Mouse (Mus musculus) heart, embryonic 11.5 days (tissue): Measurements from ENCODE around the gene Epha10. TPM values are rescaled to one million over a fixed set of nuclear protein-coding genes. Genes with fewer than 3 reads are reported as not detected.

Experiments
- ATAC-seq: fragments of 200-750 bp; cut with Nextera tagmentation; replicated peaks from 2 replicates; pipeline ENCODE4 v1.8.0; 2017; ENCODE audit warnings: moderate library complexity; ENCODE audit not compliant: insufficient number of reproducible peaks, low FRiP score, low TSS enrichment
- H3K27ac ChIP-seq: fragments of 300-500 bp; sonication (generic); 2 replicates; pipeline ENCODE4 v1.5.1; 2014; ENCODE audit warnings: mild to moderate bottlenecking, low read depth, low read length
- H3K27me3 ChIP-seq: fragments of 300-500 bp; sonication (generic); 2 replicates; pipeline ENCODE4 v1.6.1; 2014; ENCODE audit warnings: mild to moderate bottlenecking, low read length, mixed read lengths; ENCODE audit not compliant: control insufficient read depth, insufficient read depth
- H3K36me3 ChIP-seq: fragments of 300-500 bp; sonication (generic); 2 replicates; pipeline ENCODE4 v1.6.1; 2014; ENCODE audit warnings: mild to moderate bottlenecking, low read length, moderate library complexity, mixed read lengths; ENCODE audit not compliant: control insufficient read depth, insufficient read depth
- H3K4me1 ChIP-seq: fragments of 300-500 bp; sonication (generic); 2 replicates; pipeline ENCODE4 v1.6.1; 2014; ENCODE audit warnings: low read length; ENCODE audit not compliant: control insufficient read depth, insufficient read depth
- H3K4me2 ChIP-seq: fragments of 300-500 bp; sonication (generic); 2 replicates; pipeline ENCODE4 v1.6.1; 2014; ENCODE audit warnings: mild to moderate bottlenecking, moderate library complexity
- H3K4me3 ChIP-seq: fragments of 300-500 bp; sonication (generic); 2 replicates; pipeline ENCODE4 v1.5.1; 2014; ENCODE audit warnings: low read depth, low read length
- H3K9ac ChIP-seq: fragments of 300-500 bp; sonication (generic); 2 replicates; pipeline ENCODE4 v1.6.1; 2014; ENCODE audit warnings: mild to moderate bottlenecking, low read depth, low read length, moderate library complexity
- H3K9me3 ChIP-seq: fragments of 300-500 bp; sonication (generic); replicated peaks from 2 replicates; pipeline ENCODE4 v1.6.1; 2016; ENCODE audit warnings: low read length; ENCODE audit not compliant: control insufficient read depth
- WGBS: fragments of 180-500 bp; shearing (Covaris S2); extraction: QIAGEN DNeasy Blood & Tissue Kit; methylation state at CpG from one replicate; pipeline ENCODE4 v1.1.7; 2014; ENCODE audit not compliant: insufficient replicate concordance; 5-methylcytosine and 5-hydroxymethylcytosine counted together
- polyA plus RNA-seq: library from polyadenylated mRNA; unstranded; fragments of >200 nt; fragmentation: Nextera tagmentation; extraction: Ambion mirVana; gene quantifications from 2 replicates; pipeline ENCODE4 v1.2.1, GENCODE M21; 2014

Gene Epha10
- polyA plus RNA-seq, 1 experiment from 2014 or later: not detected

GRCm38 (mm10) chr4:124949488-124949887 is 68.8 kb downstream of the Epha10 start:
- no peak overlapping the region for H3K4me3 ChIP-seq
- 73% methylated on average over 3 of the region's 3 CpGs for WGBS
- no peak overlapping the region for H3K4me2 ChIP-seq
- no peak overlapping the region for H3K27ac ChIP-seq
- no peaks in the 10 kb centered on the region for H3K36me3 ChIP-seq
- ATAC-seq: no peak
- no peaks in the 10 kb centered on the region for H3K4me1 ChIP-seq
- H3K27me3 ChIP-seq: no peaks in the 10 kb centered on the region
- no peaks in the 10 kb centered on the region for H3K9me3 ChIP-seq
- no peak overlapping the region for H3K9ac ChIP-seq

- Histone ChIP-seq H3K9ac (no peak overlapping the region), H3K27me3 (no peaks in the 10 kb centered on the region), H3K4me1 (no peaks in the 10 kb centered on the region), H3K9me3 (no peaks in the 10 kb centered on the region), H3K27ac (no peak overlapping the region), H3K4me2 (no peak overlapping the region), H3K4me3 (no peak overlapping the region), H3K36me3 (no peaks in the 10 kb centered on the region)
- no peak for ATAC-seq
- WGBS: 72% methylated on average over 21 of the region's 21 CpGs
Measured at GRCm38 (mm10) chr4:124950181-124951035, 69.7 kb downstream of the Epha10 start.

- Histone ChIP-seq H3K9ac (no peak overlapping the region), H3K4me2 (no peak overlapping the region), H3K27me3 (no peaks in the 10 kb centered on the region), H3K4me3 (no peak overlapping the region), H3K4me1 (no peaks in the 10 kb centered on the region), H3K27ac (no peak overlapping the region), H3K36me3 (no peaks in the 10 kb centered on the region), H3K9me3 (no peaks in the 10 kb centered on the region)
- no peak for ATAC-seq
- 36% methylated on average over 10 of the region's 10 CpGs for WGBS
Measured at GRCm38 (mm10) chr4:124951036-124951433, 70.3 kb downstream of the Epha10 start.

- WGBS: 56% methylated on average over 4 of the region's 4 CpGs
- Histone ChIP-seq H3K36me3 (no peaks in the 10 kb centered on the region), H3K27me3 (no peaks in the 10 kb centered on the region), H3K4me3 (no peak overlapping the region), H3K4me1 (no peaks in the 10 kb centered on the region), H3K4me2 (no peak overlapping the region), H3K9me3 (no peaks in the 10 kb centered on the region), H3K27ac (no peak overlapping the region), H3K9ac (no peak overlapping the region)
- no peak for ATAC-seq
Measured at GRCm38 (mm10) chr4:124953546-124953945, 72.8 kb downstream of the Epha10 start.

GRCm38 (mm10) chr4:124957284-124957683 is 76.6 kb downstream of the Epha10 start:
- H3K9me3 ChIP-seq: no peaks in the 10 kb centered on the region
- no peaks in the 10 kb centered on the region for H3K4me1 ChIP-seq
- no peaks in the 10 kb centered on the region for H3K36me3 ChIP-seq
- no peak overlapping the region for H3K4me3 ChIP-seq
- WGBS: 57% methylated on average over 2 of the region's 2 CpGs
- H3K27ac ChIP-seq: no peak overlapping the region
- H3K27me3 ChIP-seq: no peaks in the 10 kb centered on the region
- H3K9ac ChIP-seq: no peak overlapping the region
- no peak overlapping the region for H3K4me2 ChIP-seq
- ATAC-seq: no peak

GRCm38 (mm10) chr4:124959062-124959461 is 78.4 kb downstream of the Epha10 start:
- WGBS: 64% methylated on average over 11 of the region's 11 CpGs
- H3K27ac ChIP-seq: no peak overlapping the region
- H3K36me3 ChIP-seq: no peaks in the 10 kb centered on the region

GRCm38 (mm10) chr4:124960940-124961339 is 80.2 kb downstream of the Epha10 start:
- no peaks in the 10 kb centered on the region for H3K4me1 ChIP-seq
- H3K27ac ChIP-seq: no peak overlapping the region
- no peak overlapping the region for H3K9ac ChIP-seq
- no peaks in the 10 kb centered on the region for H3K36me3 ChIP-seq
- H3K27me3 ChIP-seq: no peaks in the 10 kb centered on the region
- no peaks in the 10 kb centered on the region for H3K9me3 ChIP-seq
- H3K4me3 ChIP-seq: no peak overlapping the region
- 83% methylated on average over 11 of the region's 11 CpGs for WGBS
- no peak overlapping the region for H3K4me2 ChIP-seq
- no peak for ATAC-seq

More at GRCm38 (mm10) chr4:124959062-124959461, 78.4 kb downstream of the Epha10 start:
- no peaks in the 10 kb centered on the region for H3K9me3 ChIP-seq
- no peaks in the 10 kb centered on the region for H3K4me1 ChIP-seq
- no peak overlapping the region for H3K4me3 ChIP-seq
- no peak overlapping the region for H3K9ac ChIP-seq
- H3K27me3 ChIP-seq: no peaks in the 10 kb centered on the region
- no peak for ATAC-seq
- no peak overlapping the region for H3K4me2 ChIP-seq

GRCm38 (mm10) chr4:124962576-124962975 is 81.9 kb downstream of the Epha10 start:
- ATAC-seq: no peak
- WGBS: 24% methylated on average over 11 of the region's 11 CpGs

More at GRCm38 (mm10) chr4:124962576-124962975, 81.9 kb downstream of the Epha10 start:
- H3K4me3 ChIP-seq: no peak overlapping the region
- H3K9me3 ChIP-seq: no peaks in the 10 kb centered on the region
- H3K27me3 ChIP-seq: no peaks in the 10 kb centered on the region
- H3K36me3 ChIP-seq: no peaks in the 10 kb centered on the region
- H3K27ac ChIP-seq: no peak overlapping the region
- H3K9ac ChIP-seq: no peak overlapping the region
- no peaks in the 10 kb centered on the region for H3K4me1 ChIP-seq
- H3K4me2 ChIP-seq: no peak overlapping the region
